Comparison of ENCODE assay signal across 7 mouse cellular contexts in the genomic region with DNA sequence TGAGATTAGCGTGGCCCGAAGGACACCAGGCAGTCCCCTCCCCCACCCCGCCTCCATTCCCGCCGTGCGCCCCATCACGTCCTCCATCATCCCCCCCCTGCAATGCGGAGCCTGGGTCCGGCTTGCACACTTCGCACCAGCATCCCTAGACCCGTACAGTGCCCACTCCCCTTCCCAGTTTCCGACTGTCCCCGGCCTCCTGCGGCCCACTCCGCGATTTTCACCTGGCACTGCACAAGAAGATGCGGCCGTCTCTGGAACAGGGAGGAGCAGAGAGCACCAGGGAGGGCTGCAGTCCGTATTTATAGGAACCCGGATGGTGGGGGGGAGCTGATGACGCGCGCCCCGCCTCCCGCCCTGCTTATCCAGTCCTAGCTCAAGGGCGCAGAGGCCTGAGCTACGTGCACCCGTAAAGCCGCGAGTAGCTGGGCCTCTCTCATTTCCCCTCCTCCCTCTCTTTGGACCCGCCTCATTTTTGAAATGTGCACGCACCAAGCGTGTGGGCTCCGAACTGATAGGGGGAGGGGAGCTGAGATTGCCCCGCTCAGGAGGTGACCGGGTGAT. TPM values are rescaled to one million over a fixed set of nuclear protein-coding genes. Genes with fewer than 3 reads are reported as not detected.
DNase-seq lines count a peak whose midpoint lies in the region; ATAC-seq and TF ChIP-seq lines count a peak whose summit lies in the region.

No protein-coding gene starts in this region.

- peak; percentile 98 for TF ChIP-seq POLR2A in kidney, adult 2 months (IDR thresholded peaks at IDR 0.05; ENCODE audit: low read depth, low read length)
- TF ChIP-seq POLR2A in spleen, adult 2 months (IDR thresholded peaks at IDR 0.05; ENCODE audit: low read depth, low read length) = peak; percentile 98

- H3K27ac ChIP-seq in embryonic facial prominence, embryonic 11.5 days (replicated peaks; ENCODE audit: low read depth, low read length) = peak overlapping the region; percentile 87
- peak overlapping the region; percentile 87 for H3K27ac ChIP-seq in kidney, adult 2 months (ENCODE audit: insufficient read depth, low read depth, low read length)
- H3K27ac ChIP-seq in limb, embryonic 12.5 days = peak overlapping the region; percentile 97
- H3K27ac ChIP-seq in midbrain, embryonic 15.5 days = peak overlapping the region; percentile 92
- H3K27ac ChIP-seq in spleen, adult 2 months (ENCODE audit: insufficient read depth, low read length) = peak overlapping the region; percentile 67

- 0% methylated on average over 36 of the region's 36 CpGs for WGBS in embryonic facial prominence, embryonic 11.5 days
- 1% methylated on average over 36 of the region's 36 CpGs for WGBS in kidney, adult 2 months
- WGBS in limb, embryonic 12.5 days = 1% methylated on average over 33 of the region's 36 CpGs
- WGBS in midbrain, embryonic 15.5 days = 0% methylated on average over 36 of the region's 36 CpGs
- under 1% methylated on average over 36 of the region's 36 CpGs for WGBS in spleen, adult 2 months

- peak; percentile 93 for ATAC-seq in embryonic facial prominence, embryonic 11.5 days (replicated peaks; ENCODE audit: insufficient number of reproducible peaks, low FRiP score, low TSS enrichment, low read depth)
- peak; percentile 92 for ATAC-seq in limb, embryonic 12.5 days (ENCODE audit: insufficient number of reproducible peaks, insufficient read depth, low FRiP score, low TSS enrichment, low read depth)
- ATAC-seq in midbrain, embryonic 15.5 days (replicated peaks) = peak; percentile 93

- DNase-seq in adrenal gland, postnatal 14 days = peak; percentile 98
- DNase-seq in embryonic facial prominence, embryonic 11.5 days (ENCODE audit: low spot score) = peak; percentile 97
- DNase-seq in heart, adult 11 months = peak; percentile 100
- DNase-seq in kidney, adult 2 months = peak; percentile 98
- DNase-seq in spleen, adult 2 months (ENCODE audit: low read depth in 1 of 2, low spot score in 2 of 2) = peak; percentile 90 to 94

- peak overlapping the region; percentile 83 for H3K4me2 ChIP-seq in embryonic facial prominence, embryonic 11.5 days (ENCODE audit: low read depth, low read length)
- H3K4me2 ChIP-seq in limb, embryonic 12.5 days = peak overlapping the region; percentile 94
- H3K4me2 ChIP-seq in midbrain, embryonic 15.5 days = peak overlapping the region; percentile 89

- peak overlapping the region; percentile 90 for H3K4me3 ChIP-seq in embryonic facial prominence, embryonic 11.5 days (ENCODE audit: low read depth, low read length)
- H3K4me3 ChIP-seq in kidney, adult 2 months (ENCODE audit: insufficient read depth, low read depth, low read length) = peak overlapping the region; percentile 86
- peak overlapping the region; percentile 99 for H3K4me3 ChIP-seq in limb, embryonic 12.5 days (replicated peaks)
- H3K4me3 ChIP-seq in midbrain, embryonic 15.5 days = peak overlapping the region; percentile 94
- peak overlapping the region; percentile 87 for H3K4me3 ChIP-seq in spleen, adult 2 months (ENCODE audit: extremely low read depth, insufficient read depth, insufficient read length)

- no peaks in the 10 kb centered on the region for H3K9me3 ChIP-seq in embryonic facial prominence, embryonic 11.5 days (replicated peaks; ENCODE audit: control insufficient read depth, low read length)
- no peaks in the 10 kb centered on the region for H3K9me3 ChIP-seq in limb, embryonic 12.5 days
- H3K9me3 ChIP-seq in midbrain, embryonic 15.5 days = no peaks in the 10 kb centered on the region

- peak overlapping the region; percentile 98 for H3K9ac ChIP-seq in embryonic facial prominence, embryonic 11.5 days (replicated peaks; ENCODE audit: low read length)
- H3K9ac ChIP-seq in limb, embryonic 12.5 days (replicated peaks) = peak overlapping the region; percentile 99
- peak overlapping the region; percentile 90 for H3K9ac ChIP-seq in midbrain, embryonic 15.5 days

- no peaks in the 10 kb centered on the region for H3K27me3 ChIP-seq in embryonic facial prominence, embryonic 11.5 days (ENCODE audit: control insufficient read depth, insufficient read depth, low read length)
- H3K27me3 ChIP-seq in kidney, adult 2 months (replicated peaks; ENCODE audit: control insufficient read depth, insufficient read depth, low read length) = no peaks in the 10 kb centered on the region
- H3K27me3 ChIP-seq in limb, embryonic 12.5 days = no peaks in the 10 kb centered on the region
- H3K27me3 ChIP-seq in midbrain, embryonic 15.5 days (replicated peaks) = no peaks in the 10 kb centered on the region
- H3K27me3 ChIP-seq in spleen, adult 2 months (ENCODE audit: control insufficient read depth, insufficient read depth, low read length) = no peaks in the 10 kb centered on the region

- peaks cover 13% of the 10 kb centered on the region for H3K4me1 ChIP-seq in embryonic facial prominence, embryonic 11.5 days (ENCODE audit: control insufficient read depth, insufficient read depth, low read length)
- H3K4me1 ChIP-seq in kidney, adult 2 months (ENCODE audit: control insufficient read depth, insufficient read depth, low read length) = peaks cover 9% of the 10 kb centered on the region; the same call in 1 of the 2 replicates
- peaks cover 51% of the 10 kb centered on the region for H3K4me1 ChIP-seq in limb, embryonic 12.5 days (replicated peaks)
- peaks cover 45% of the 10 kb centered on the region for H3K4me1 ChIP-seq in midbrain, embryonic 15.5 days
- H3K4me1 ChIP-seq in spleen, adult 2 months (ENCODE audit: control insufficient read depth, insufficient read depth, insufficient read length) = peaks cover 10% of the 10 kb centered on the region; the same call in 1 of the 2 replicates

- peaks cover 20% of the 10 kb centered on the region for H3K36me3 ChIP-seq in embryonic facial prominence, embryonic 11.5 days (replicated peaks; ENCODE audit: control insufficient read depth, insufficient read depth, low read depth, low read length)
- H3K36me3 ChIP-seq in kidney, adult 2 months (ENCODE audit: control insufficient read depth, insufficient read depth, low read length) = peaks cover 5% of the 10 kb centered on the region
- H3K36me3 ChIP-seq in limb, embryonic 12.5 days = peaks cover 77% of the 10 kb centered on the region
- peaks cover 29% of the 10 kb centered on the region for H3K36me3 ChIP-seq in midbrain, embryonic 15.5 days (replicated peaks)
- H3K36me3 ChIP-seq in spleen, adult 2 months (ENCODE audit: control insufficient read depth, insufficient read depth, low read length) = peaks cover 16% of the 10 kb centered on the region

- no peak for TF ChIP-seq CTCF in kidney, adult 2 months (conservative IDR thresholded peaks at IDR 0.05; ENCODE audit: insufficient read depth, insufficient read length, low read depth, low read length)
- TF ChIP-seq CTCF in spleen, adult 2 months (IDR thresholded peaks at IDR 0.05; ENCODE audit: extremely low read depth, insufficient read depth, insufficient read length, insufficient replicate concordance) = no peak

RNA-seq across cellular contexts. Expression of a gene that starts 0.9 kb away (rescaled TPM):
- total RNA-seq in adrenal gland, postnatal 14 days (2021) = 1,705 and 1,924 TPM in 2 replicates
- 2,314 and 2,539 TPM in 2 replicates for polyA plus RNA-seq in embryonic facial prominence, embryonic 11.5 days (2014; fragmentation: Nextera tagmentation; extraction: Ambion mirVana)
- 7,324 and 7,933 TPM in 2 replicates for polyA plus RNA-seq in kidney, adult 2 months (2012; rRNA removed)
- polyA plus RNA-seq in limb, embryonic 12.5 days (2016; fragmentation: Nextera tagmentation; extraction: Ambion mirVana) = 2,206 and 2,264 TPM in 2 replicates
- 1,389 and 1,453 TPM in 2 replicates for polyA plus RNA-seq in midbrain, embryonic 15.5 days (2015; fragmentation: Nextera tagmentation; extraction: Ambion mirVana)
- polyA plus RNA-seq in spleen, adult 2 months (2012; rRNA removed) = 1,160 and 1,333 TPM in 2 replicates

RNA-seq across cellular contexts. Expression of a gene that starts 20.4 kb away (rescaled TPM):
- total RNA-seq in adrenal gland, postnatal 14 days (2021) = 18.6 and 25.0 TPM in 2 replicates
- polyA plus RNA-seq in embryonic facial prominence, embryonic 11.5 days (2014; fragmentation: Nextera tagmentation; extraction: Ambion mirVana) = 7.0 and 10.3 TPM in 2 replicates
- 35.0 and 36.4 TPM in 2 replicates for polyA plus RNA-seq in kidney, adult 2 months (2012; rRNA removed)
- polyA plus RNA-seq in limb, embryonic 12.5 days (2016; fragmentation: Nextera tagmentation; extraction: Ambion mirVana) = 24.6 and 27.1 TPM in 2 replicates
- 22.0 and 23.3 TPM in 2 replicates for polyA plus RNA-seq in midbrain, embryonic 15.5 days (2015; fragmentation: Nextera tagmentation; extraction: Ambion mirVana)
- 58.0 and 66.8 TPM in 2 replicates for polyA plus RNA-seq in spleen, adult 2 months (2012; rRNA removed)

RNA-seq across cellular contexts. Expression of a gene that starts 26.1 kb away (rescaled TPM):
- total RNA-seq in adrenal gland, postnatal 14 days (2021) = 43.2 and 45.2 TPM in 2 replicates
- 135 and 136 TPM in 2 replicates for polyA plus RNA-seq in embryonic facial prominence, embryonic 11.5 days (2014; fragmentation: Nextera tagmentation; extraction: Ambion mirVana)
- 15.6 and 18.7 TPM in 2 replicates for polyA plus RNA-seq in kidney, adult 2 months (2012; rRNA removed)
- 224 and 227 TPM in 2 replicates for polyA plus RNA-seq in limb, embryonic 12.5 days (2016; fragmentation: Nextera tagmentation; extraction: Ambion mirVana)
- 58.3 and 58.6 TPM in 2 replicates for polyA plus RNA-seq in midbrain, embryonic 15.5 days (2015; fragmentation: Nextera tagmentation; extraction: Ambion mirVana)
- 84.6 and 110 TPM in 2 replicates for polyA plus RNA-seq in spleen, adult 2 months (2012; rRNA removed)

RNA-seq across cellular contexts. Expression of a gene that starts 26.2 kb away (rescaled TPM):
- 222 and 232 TPM in 2 replicates for total RNA-seq in adrenal gland, postnatal 14 days (2021)
- 205 and 217 TPM in 2 replicates for polyA plus RNA-seq in embryonic facial prominence, embryonic 11.5 days (2014; fragmentation: Nextera tagmentation; extraction: Ambion mirVana)
- 102 and 110 TPM in 2 replicates for polyA plus RNA-seq in kidney, adult 2 months (2012; rRNA removed)
- polyA plus RNA-seq in limb, embryonic 12.5 days (2016; fragmentation: Nextera tagmentation; extraction: Ambion mirVana) = 209 and 210 TPM in 2 replicates
- polyA plus RNA-seq in midbrain, embryonic 15.5 days (2015; fragmentation: Nextera tagmentation; extraction: Ambion mirVana) = 129 and 131 TPM in 2 replicates
- 21.2 and 29.4 TPM in 2 replicates for polyA plus RNA-seq in spleen, adult 2 months (2012; rRNA removed)

RNA-seq across cellular contexts. Expression of a gene that starts 33.7 kb away (rescaled TPM):
- 47.0 and 53.7 TPM in 2 replicates for total RNA-seq in adrenal gland, postnatal 14 days (2021)
- polyA plus RNA-seq in embryonic facial prominence, embryonic 11.5 days (2014; fragmentation: Nextera tagmentation; extraction: Ambion mirVana) = 66.3 and 69.8 TPM in 2 replicates
- 15.5 and 16.5 TPM in 2 replicates for polyA plus RNA-seq in kidney, adult 2 months (2012; rRNA removed)
- 65.8 and 72.6 TPM in 2 replicates for polyA plus RNA-seq in limb, embryonic 12.5 days (2016; fragmentation: Nextera tagmentation; extraction: Ambion mirVana)
- 48.4 and 49.1 TPM in 2 replicates for polyA plus RNA-seq in midbrain, embryonic 15.5 days (2015; fragmentation: Nextera tagmentation; extraction: Ambion mirVana)
- polyA plus RNA-seq in spleen, adult 2 months (2012; rRNA removed) = 14.0 and 16.2 TPM in 2 replicates

Comparison
In these comparisons a context has a peak if more than half of its experiments do, and no peak if none do; other contexts are left out.
1. Peak in every context shown above with its lines: DNase-seq, ATAC-seq, H3K4me3 ChIP-seq and H3K27ac ChIP-seq.